Mouse (Mus musculus): ENCODE results near the gene Med11.

DNA sequence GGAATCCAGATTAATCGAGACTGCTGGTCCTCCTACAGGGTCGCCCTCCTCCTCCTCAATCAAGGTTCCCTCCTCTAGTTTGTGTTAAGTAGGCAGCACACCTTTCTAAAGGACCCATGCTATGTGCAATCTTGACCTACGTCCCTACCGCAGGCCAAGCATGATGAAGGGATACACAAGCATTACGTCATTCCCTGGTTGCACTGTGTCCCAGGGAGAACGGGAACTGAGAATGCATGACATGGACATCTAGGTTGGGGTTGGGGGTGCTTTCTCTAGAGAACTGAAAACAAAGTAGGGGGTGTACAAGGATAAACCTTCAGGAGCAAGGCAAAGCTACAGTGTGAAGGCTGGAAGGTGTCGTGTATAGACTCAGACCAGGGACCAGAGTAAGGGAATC lies 9.8 kb upstream of the Med11 start:
- TF ChIP-seq CTCF (IDR thresholded peaks at IDR 0.05) (no peak), EP300 (IDR thresholded peaks at IDR 0.05) (no peak)

All from lung, postnatal 0 days (tissue).